Mouse (Mus musculus): ENCODE measurements around the gene Polm.

The Polm gene

GRCm38 (mm10) chr11:5803551-5803981, 34.2 kb downstream of the Polm start, which contains the start of gene Pgam2:
TSS of gene Pgam2 (minus strand) at chr11:5803733.
- DNase-seq (ENCODE audit: low spot score) = no peak

DNA sequence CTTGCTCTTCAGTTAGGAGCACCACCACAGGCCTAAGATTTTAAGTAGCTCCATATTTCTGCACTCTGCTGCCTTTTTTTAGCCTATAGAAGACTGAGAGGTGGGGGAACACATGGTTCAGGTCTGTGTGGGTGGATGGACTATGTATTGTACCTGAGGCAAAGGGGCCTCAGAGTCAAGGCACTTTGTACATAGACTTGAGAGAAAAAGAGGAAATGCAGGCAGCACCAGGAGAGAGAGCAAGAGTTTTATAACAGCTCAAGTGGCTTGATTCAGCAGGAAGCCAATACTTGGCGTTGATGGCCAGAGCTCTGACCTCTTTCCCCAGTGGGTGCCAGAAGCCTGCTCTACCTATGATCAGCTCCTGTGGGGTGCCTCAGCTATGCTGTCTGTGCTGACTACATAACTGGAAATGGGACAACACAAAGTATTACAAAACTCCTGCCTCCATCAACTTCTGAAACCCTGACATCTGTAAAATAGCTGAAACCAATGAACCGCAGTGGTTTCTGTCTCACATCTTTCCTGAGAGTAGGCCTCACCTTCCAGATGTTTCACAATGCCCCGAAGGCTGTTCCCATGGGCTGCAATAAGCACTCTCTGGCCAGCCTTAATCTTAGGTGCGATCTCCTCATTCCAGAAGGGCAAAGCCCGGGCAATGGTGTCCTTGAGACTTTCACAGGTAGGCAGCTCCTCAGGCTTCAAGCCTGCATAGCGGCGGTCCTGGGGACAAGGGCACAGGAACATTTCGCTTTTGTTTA, 35.2 kb downstream of the Polm start:
- no peak for DNase-seq (ENCODE audit: low spot score)

- DNase-seq (ENCODE audit: low spot score) = no peak
These were observed 35.8 kb downstream of the Polm start for GRCm38 (mm10) chr11:5802005-5802404.

- DNase-seq (ENCODE audit: low spot score) = no peak
These were observed 36.3 kb downstream of the Polm start for GRCm38 (mm10) chr11:5801511-5801910.

DNA sequence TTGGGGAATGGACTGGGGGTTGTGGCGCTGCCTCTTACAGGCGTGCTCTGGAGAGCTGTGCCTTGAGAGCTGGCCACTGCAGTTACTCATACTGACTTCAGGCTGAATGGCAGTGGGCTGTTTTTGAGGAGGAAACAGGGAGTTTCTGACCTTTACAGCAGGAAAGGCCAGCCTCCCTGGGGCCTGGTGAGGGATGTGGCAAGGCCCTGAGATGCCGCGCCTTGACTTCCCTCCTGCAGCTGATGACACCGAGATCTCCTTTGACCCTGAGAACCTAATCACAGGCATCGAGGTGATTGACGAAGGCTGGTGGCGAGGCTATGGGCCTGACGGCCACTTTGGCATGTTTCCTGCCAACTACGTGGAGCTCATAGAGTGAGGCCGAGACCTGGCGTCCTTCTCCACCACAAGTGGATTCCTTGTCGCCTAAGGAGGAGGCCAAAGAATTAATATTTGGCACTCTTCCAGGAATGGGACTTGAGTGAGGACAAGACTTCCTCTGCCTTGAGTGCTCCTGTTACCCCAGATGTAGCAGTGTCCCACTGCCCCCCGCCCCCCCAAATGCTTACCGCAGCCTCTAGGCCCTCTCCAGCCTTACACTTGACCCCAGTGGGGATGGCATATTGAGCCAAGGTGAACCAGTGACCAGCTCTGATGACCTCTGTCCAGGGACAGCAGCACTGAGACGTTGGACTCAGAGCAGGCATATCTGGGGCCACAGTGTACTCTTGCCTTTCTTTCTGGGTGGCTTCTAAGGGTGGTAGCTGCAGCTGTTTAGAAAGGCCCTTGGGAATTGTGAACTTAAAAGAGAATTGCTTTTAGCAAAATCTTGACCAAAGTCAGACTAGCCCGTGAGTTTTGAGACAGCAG, 38.0 kb downstream of the Polm start:
- no peak for DNase-seq (ENCODE audit: low spot score)

GRCm38 (mm10) chr11:5797928-5798327, 39.9 kb downstream of the Polm start:
- no peak for DNase-seq (ENCODE audit: low spot score)

- no peak for DNase-seq (ENCODE audit: low spot score)
These were observed 40.4 kb downstream of the Polm start for GRCm38 (mm10) chr11:5797371-5797770.

DNA sequence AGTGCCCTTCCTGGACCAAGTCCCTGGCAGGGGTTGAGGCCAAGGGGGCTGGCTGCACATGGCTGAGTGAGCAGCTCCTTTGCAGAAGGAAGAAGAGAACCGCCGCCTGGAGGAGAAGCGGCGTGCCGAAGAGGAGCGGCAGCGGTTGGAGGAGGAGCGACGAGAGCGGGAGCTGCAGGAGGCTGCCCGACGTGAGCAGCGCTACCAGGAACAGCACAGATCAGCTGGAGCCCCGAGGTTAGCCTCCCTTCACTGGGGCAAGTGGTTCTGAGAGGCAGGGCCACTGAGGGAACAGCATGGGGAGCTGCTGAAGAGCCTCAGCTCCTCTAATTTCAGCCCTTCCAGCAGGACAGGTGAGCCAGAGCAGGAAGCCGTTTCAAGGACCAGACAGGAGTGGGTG, 40.9 kb downstream of the Polm start:
- DNase-seq (ENCODE audit: low spot score) = no peak

- no peak for DNase-seq (ENCODE audit: low spot score)
These were observed 42.1 kb downstream of the Polm start for GRCm38 (mm10) chr11:5795706-5796105.

- no peak for DNase-seq (ENCODE audit: low spot score)
These were observed 42.5 kb downstream of the Polm start for GRCm38 (mm10) chr11:5795290-5795689.

DNA sequence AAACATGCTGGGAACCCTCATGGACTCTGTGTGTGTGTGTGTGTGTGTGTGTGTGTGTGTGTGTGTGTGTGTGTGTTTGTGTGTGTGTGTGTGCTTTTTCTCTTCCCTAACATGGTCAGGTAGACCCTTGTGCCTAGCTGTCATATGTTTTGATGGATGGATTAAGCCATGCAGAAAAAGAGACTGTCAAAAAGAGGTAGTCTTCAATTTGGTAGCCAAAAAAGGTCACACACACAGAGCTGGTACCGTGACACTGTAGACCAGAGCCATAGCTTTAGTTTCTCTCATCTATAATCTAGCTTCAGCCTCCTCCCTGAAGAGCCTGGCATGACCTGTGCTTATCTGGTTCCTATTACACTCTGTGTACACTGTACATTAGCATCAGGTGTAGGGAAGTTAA, 47.4 kb downstream of the Polm start:
- DNase-seq (ENCODE audit: low spot score) = no peak

GRCm38 (mm10) chr11:5789754-5790333, 48.0 kb downstream of the Polm start:
- no peak for DNase-seq (ENCODE audit: low spot score)

- no peak for DNase-seq (ENCODE audit: low spot score)
These were observed 48.6 kb downstream of the Polm start for GRCm38 (mm10) chr11:5789071-5789753.

DNA sequence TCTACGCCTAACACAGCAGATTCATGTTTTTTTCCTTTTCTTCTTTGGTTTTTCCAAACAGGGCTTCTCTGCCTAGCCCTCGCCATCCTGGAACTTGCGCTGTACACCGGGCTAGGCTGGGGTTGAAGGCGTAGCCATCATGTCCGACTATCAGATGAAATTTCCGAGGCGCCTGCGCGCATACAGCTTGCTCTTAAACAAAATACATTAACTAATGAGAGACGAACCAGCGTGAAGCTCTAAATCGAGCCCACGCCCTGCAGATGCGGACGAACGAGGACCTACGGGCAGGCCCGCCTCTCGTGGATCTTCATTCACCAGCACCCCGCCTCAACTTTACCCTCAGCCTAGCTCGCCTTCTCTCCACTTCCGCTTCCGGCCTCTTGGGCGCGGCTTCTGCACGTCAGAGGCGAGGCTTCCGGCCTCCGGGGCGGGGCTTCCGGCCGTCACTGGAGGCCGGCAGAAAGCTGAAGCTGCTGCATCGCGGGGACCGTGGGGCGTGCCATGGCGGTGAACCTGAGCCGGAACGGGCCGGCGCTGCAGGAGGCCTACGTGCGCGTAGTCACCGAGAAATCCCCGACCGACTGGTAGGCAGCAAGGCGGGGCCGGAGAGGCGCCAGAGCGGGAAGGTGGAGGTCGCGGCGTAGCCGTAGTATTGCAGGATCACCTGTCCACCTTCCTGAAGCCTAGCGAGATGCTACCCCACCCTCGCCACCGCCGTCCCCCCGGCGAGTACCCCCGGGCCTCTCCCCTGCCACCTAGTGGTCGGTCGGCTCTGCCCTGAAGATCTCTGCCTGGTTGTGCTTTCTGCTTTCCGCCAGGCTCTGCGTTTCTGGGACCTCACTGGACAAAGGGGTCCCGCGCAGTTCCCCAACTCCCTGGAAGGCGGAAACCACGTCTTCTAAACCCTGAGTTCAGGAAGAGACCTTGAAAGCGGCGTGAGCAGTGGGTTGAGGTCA, 49.5 kb downstream of the Polm start, which contains the start of gene Dbnl:
Dbnl (plus strand) TSS at position 433 of the 959 bp plus-strand sequence.
- DNase-seq (ENCODE audit: low spot score) = peak; percentile 88

- DNase-seq (ENCODE audit: low spot score) = no peak
These were observed 50.2 kb downstream of the Polm start for GRCm38 (mm10) chr11:5787671-5788055.

DNA sequence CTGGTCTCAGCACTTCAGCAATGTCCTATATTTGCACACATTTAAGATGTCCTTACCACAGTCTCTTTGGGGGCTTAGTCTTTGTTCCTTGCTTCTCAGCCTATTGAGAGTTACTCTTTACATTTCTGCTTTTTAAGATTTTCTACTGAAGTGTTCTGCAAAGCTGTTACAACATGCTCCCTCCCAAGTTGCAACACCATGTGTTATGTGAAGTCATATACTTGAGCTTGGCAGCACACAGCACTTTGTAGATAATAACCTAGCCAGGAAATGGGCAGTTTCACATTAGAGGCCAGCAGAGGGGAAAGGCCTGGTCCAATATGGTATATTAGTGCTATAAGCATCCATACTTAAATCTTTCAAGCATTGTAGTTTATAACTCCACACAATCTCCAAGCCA, 52.1 kb downstream of the Polm start:
- no peak for DNase-seq (ENCODE audit: low spot score)

DNA sequence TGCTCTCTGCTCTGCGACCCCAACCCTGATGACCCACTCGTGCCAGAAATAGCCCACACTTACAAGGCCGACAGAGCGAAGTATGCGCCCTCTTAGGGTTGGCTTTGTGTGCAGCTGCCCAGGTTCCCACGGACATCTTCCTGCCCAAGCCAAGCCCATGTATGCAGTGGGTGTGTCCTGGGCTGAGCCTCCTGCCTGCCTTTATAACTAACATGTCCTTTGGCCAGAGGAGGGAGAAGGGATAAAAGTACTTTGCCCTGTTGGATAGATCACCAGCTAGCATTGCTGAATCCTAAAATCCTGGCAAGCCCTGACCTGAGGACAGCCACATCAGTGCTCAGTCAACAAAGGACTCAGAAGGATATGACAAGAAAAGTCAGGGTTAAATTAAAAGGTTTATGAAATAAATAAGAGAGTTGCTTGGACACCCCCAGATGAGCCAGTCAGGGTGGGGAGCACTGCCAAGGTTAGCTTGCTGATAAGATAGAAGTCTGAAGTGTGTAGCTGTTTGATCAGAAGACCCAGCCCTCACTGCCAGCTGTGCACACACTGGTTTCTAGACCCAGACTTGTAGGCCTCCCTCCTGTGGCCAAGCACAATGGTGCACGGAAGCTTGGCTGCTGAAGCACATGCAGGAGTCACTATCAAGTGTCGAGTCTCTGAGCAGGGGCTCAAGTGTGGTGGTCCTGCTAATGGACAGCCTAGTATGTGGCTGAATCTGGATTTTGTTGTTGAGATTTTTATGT, 55.4 kb downstream of the Polm start:
- no peak for DNase-seq (ENCODE audit: low spot score)

DNA sequence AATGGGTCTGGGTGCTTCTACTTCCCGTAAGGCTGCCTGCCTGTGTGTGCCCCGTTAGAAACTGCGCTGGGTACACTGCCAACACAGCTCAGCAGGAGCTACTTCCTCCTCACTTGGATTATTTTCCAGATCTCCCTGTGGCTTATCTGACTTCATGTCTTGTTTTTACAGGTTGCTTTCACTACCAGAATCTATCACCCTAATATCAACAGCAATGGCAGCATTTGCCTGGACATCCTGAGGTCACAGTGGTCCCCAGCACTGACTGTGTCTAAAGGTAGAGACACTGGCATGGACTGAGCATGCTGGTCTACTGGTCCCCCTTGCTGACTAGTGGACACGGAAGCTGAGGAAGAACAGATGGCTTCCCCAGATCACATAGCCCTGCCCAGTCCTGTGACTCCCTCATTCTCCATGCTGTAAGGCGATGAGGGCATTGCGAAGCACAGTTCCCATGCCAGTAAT, 57.7 kb downstream of the Polm start:
- DNase-seq (ENCODE audit: low spot score) = no peak

GRCm38 (mm10) chr11:5778481-5778880, 59.3 kb downstream of the Polm start:
- no peak for DNase-seq (ENCODE audit: low spot score)

All from ovary, postnatal 14 days (tissue).